Mouse (Mus musculus): Measurements from ENCODE around the gene Oprl1. TPM values are rescaled to one million over a fixed set of nuclear protein-coding genes. Genes with fewer than 3 reads are reported as not detected.
A peak's percentile ranks its signal among the peaks of the same experiment; 100 is the strongest.

Oprl1 gene
- polyA plus RNA-seq, 1 experiment from 2014 or later = 3.0 TPM

- ATAC-seq (ENCODE audit: insufficient number of reproducible peaks, insufficient read depth, low FRiP score, low read depth) = no peak
- Histone ChIP-seq H3K4me2 (replicated peaks; ENCODE audit: low read depth, low read length) (peak overlapping the region; percentile 88; the same call in 1 of the 2 replicates), H3K27ac (ENCODE audit: low read length) (no peak overlapping the region), H3K27me3 (ENCODE audit: control insufficient read depth, insufficient read depth, low read length) (0 out of 2 replicates have a peak, but pooled peaks cover 2% of the 10 kb centered on the region), H3K4me1 (ENCODE audit: control insufficient read depth, insufficient read depth, low read length) (peaks cover 11% of the 10 kb centered on the region; the same call in 1 of the 2 replicates), H3K36me3 (ENCODE audit: control insufficient read depth, insufficient read depth, low read length) (peaks cover under 1% of the 10 kb centered on the region; the same call in 1 of the 2 replicates), H3K9me3 (ENCODE audit: control insufficient read depth, low read depth, low read length) (no peaks in the 10 kb centered on the region), H3K4me3 (ENCODE audit: low read depth, low read length) (no peak overlapping the region), H3K9ac (replicated peaks; ENCODE audit: low read depth, low read length) (no peak overlapping the region)
- 87% methylated on average over 3 of the region's 3 CpGs for WGBS
These were observed 20.2 kb upstream of the Oprl1 start for GRCm38 (mm10) chr2:181694581-181694980.

GRCm38 (mm10) chr2:181695776-181696175, 19.0 kb upstream of the Oprl1 start:
- no peak overlapping the region for H3K4me3 ChIP-seq (ENCODE audit: low read depth, low read length)
- no peak overlapping the region for H3K9ac ChIP-seq (replicated peaks; ENCODE audit: low read depth, low read length)
- 0 out of 2 replicates have a peak, but pooled peaks cover 2% of the 10 kb centered on the region for H3K27me3 ChIP-seq (ENCODE audit: control insufficient read depth, insufficient read depth, low read length)
- peaks cover 11% of the 10 kb centered on the region; the same call in 1 of the 2 replicates for H3K4me1 ChIP-seq (ENCODE audit: control insufficient read depth, insufficient read depth, low read length)
- 68% methylated on average over 1 of the region's 1 CpGs for WGBS
- H3K27ac ChIP-seq (ENCODE audit: low read length) = no peak overlapping the region
- no peak for ATAC-seq (ENCODE audit: insufficient number of reproducible peaks, insufficient read depth, low FRiP score, low read depth)
- no peaks in the 10 kb centered on the region for H3K36me3 ChIP-seq (ENCODE audit: control insufficient read depth, insufficient read depth, low read length)
- H3K9me3 ChIP-seq (ENCODE audit: control insufficient read depth, low read depth, low read length) = no peaks in the 10 kb centered on the region
- no peak overlapping the region for H3K4me2 ChIP-seq (replicated peaks; ENCODE audit: low read depth, low read length)

- ATAC-seq (ENCODE audit: insufficient number of reproducible peaks, insufficient read depth, low FRiP score, low read depth) = no peak
- Histone ChIP-seq H3K27ac (ENCODE audit: low read length) (no peak overlapping the region), H3K4me2 (replicated peaks; ENCODE audit: low read depth, low read length) (no peak overlapping the region), H3K4me3 (ENCODE audit: low read depth, low read length) (no peak overlapping the region), H3K36me3 (ENCODE audit: control insufficient read depth, insufficient read depth, low read length) (no peaks in the 10 kb centered on the region), H3K9me3 (ENCODE audit: control insufficient read depth, low read depth, low read length) (no peaks in the 10 kb centered on the region), H3K27me3 (ENCODE audit: control insufficient read depth, insufficient read depth, low read length) (0 out of 2 replicates have a peak, but pooled peaks cover 2% of the 10 kb centered on the region), H3K4me1 (ENCODE audit: control insufficient read depth, insufficient read depth, low read length) (peaks cover 11% of the 10 kb centered on the region; the same call in 1 of the 2 replicates), H3K9ac (replicated peaks; ENCODE audit: low read depth, low read length) (no peak overlapping the region)
- 69% methylated on average over 33 of the region's 33 CpGs for WGBS
These were observed 17.9 kb upstream of the Oprl1 start for GRCm38 (mm10) chr2:181696801-181697420.

- Histone ChIP-seq H3K27me3 (ENCODE audit: control insufficient read depth, insufficient read depth, low read length) (0 out of 2 replicates have a peak, but pooled peaks cover 2% of the 10 kb centered on the region), H3K36me3 (ENCODE audit: control insufficient read depth, insufficient read depth, low read length) (no peaks in the 10 kb centered on the region), H3K9ac (replicated peaks; ENCODE audit: low read depth, low read length) (no peak within 1 kb of the TSS), H3K27ac (ENCODE audit: low read length) (no peak within 1 kb of the TSS), H3K4me2 (replicated peaks; ENCODE audit: low read depth, low read length) (no peak within 1 kb of the TSS), H3K9me3 (ENCODE audit: control insufficient read depth, low read depth, low read length) (no peaks in the 10 kb centered on the region), H3K4me3 (ENCODE audit: low read depth, low read length) (no peak within 1 kb of the TSS), H3K4me1 (ENCODE audit: control insufficient read depth, insufficient read depth, low read length) (0 out of 2 replicates have a peak, but pooled peaks cover 3% of the 10 kb centered on the region)
- no peak for ATAC-seq (ENCODE audit: insufficient number of reproducible peaks, insufficient read depth, low FRiP score, low read depth)
- 51% methylated on average over 5 of the region's 5 CpGs for WGBS
These were observed 16.6 kb upstream of the Oprl1 start, which contains the start of gene Lkaaear1 for GRCm38 (mm10) chr2:181698241-181698640. TSS of gene Lkaaear1 (minus strand) at chr2:181698442.

GRCm38 (mm10) chr2:181706668-181707067, 8.1 kb upstream of the Oprl1 start:
- Histone ChIP-seq H3K4me3 (ENCODE audit: low read depth, low read length) (no peak overlapping the region), H3K27ac (ENCODE audit: low read length) (no peak overlapping the region), H3K27me3 (ENCODE audit: control insufficient read depth, insufficient read depth, low read length) (no peaks in the 10 kb centered on the region), H3K9ac (replicated peaks; ENCODE audit: low read depth, low read length) (no peak overlapping the region), H3K9me3 (ENCODE audit: control insufficient read depth, low read depth, low read length) (no peaks in the 10 kb centered on the region), H3K4me2 (replicated peaks; ENCODE audit: low read depth, low read length) (no peak overlapping the region), H3K36me3 (ENCODE audit: control insufficient read depth, insufficient read depth, low read length) (no peaks in the 10 kb centered on the region), H3K4me1 (ENCODE audit: control insufficient read depth, insufficient read depth, low read length) (no peaks in the 10 kb centered on the region)
- 46% methylated on average over 4 of the region's 4 CpGs for WGBS
- no peak for ATAC-seq (ENCODE audit: insufficient number of reproducible peaks, insufficient read depth, low FRiP score, low read depth)

- H3K4me3 ChIP-seq (ENCODE audit: low read depth, low read length) = no peak overlapping the region
- H3K27me3 ChIP-seq (ENCODE audit: control insufficient read depth, insufficient read depth, low read length) = no peaks in the 10 kb centered on the region
- no peaks in the 10 kb centered on the region for H3K9me3 ChIP-seq (ENCODE audit: control insufficient read depth, low read depth, low read length)
- WGBS = 91% methylated on average over 1 of the region's 1 CpGs
- H3K36me3 ChIP-seq (ENCODE audit: control insufficient read depth, insufficient read depth, low read length) = no peaks in the 10 kb centered on the region
- no peaks in the 10 kb centered on the region for H3K4me1 ChIP-seq (ENCODE audit: control insufficient read depth, insufficient read depth, low read length)
- H3K4me2 ChIP-seq (replicated peaks; ENCODE audit: low read depth, low read length) = no peak overlapping the region
- H3K27ac ChIP-seq (ENCODE audit: low read length) = no peak overlapping the region
- no peak for ATAC-seq (ENCODE audit: insufficient number of reproducible peaks, insufficient read depth, low FRiP score, low read depth)
- H3K9ac ChIP-seq (replicated peaks; ENCODE audit: low read depth, low read length) = no peak overlapping the region
These were observed 1.1 kb upstream of the Oprl1 start for GRCm38 (mm10) chr2:181713749-181714148.

GRCm38 (mm10) chr2:181715382-181715781, 566 bp downstream of the Oprl1 start:
- Histone ChIP-seq H3K36me3 (ENCODE audit: control insufficient read depth, insufficient read depth, low read length) (no peaks in the 10 kb centered on the region), H3K4me2 (replicated peaks; ENCODE audit: low read depth, low read length) (peak overlapping the region; percentile 30; the same call in 1 of the 2 replicates), H3K9me3 (ENCODE audit: control insufficient read depth, low read depth, low read length) (no peaks in the 10 kb centered on the region), H3K9ac (replicated peaks; ENCODE audit: low read depth, low read length) (no peak overlapping the region), H3K4me1 (ENCODE audit: control insufficient read depth, insufficient read depth, low read length) (no peaks in the 10 kb centered on the region), H3K27ac (ENCODE audit: low read length) (no peak overlapping the region), H3K27me3 (ENCODE audit: control insufficient read depth, insufficient read depth, low read length) (no peaks in the 10 kb centered on the region), H3K4me3 (ENCODE audit: low read depth, low read length) (peak overlapping the region; percentile 12; the same call in 1 of the 2 replicates)
- no peak for ATAC-seq (ENCODE audit: insufficient number of reproducible peaks, insufficient read depth, low FRiP score, low read depth)
- WGBS = 70% methylated on average over 3 of the region's 3 CpGs

GRCm38 (mm10) chr2:181716991-181717390, 2.2 kb downstream of the Oprl1 start:
- Histone ChIP-seq H3K36me3 (ENCODE audit: control insufficient read depth, insufficient read depth, low read length) (no peaks in the 10 kb centered on the region), H3K9me3 (ENCODE audit: control insufficient read depth, low read depth, low read length) (no peaks in the 10 kb centered on the region), H3K4me3 (ENCODE audit: low read depth, low read length) (no peak overlapping the region), H3K27ac (ENCODE audit: low read length) (no peak overlapping the region), H3K9ac (replicated peaks; ENCODE audit: low read depth, low read length) (no peak overlapping the region), H3K4me2 (replicated peaks; ENCODE audit: low read depth, low read length) (no peak overlapping the region), H3K4me1 (ENCODE audit: control insufficient read depth, insufficient read depth, low read length) (no peaks in the 10 kb centered on the region), H3K27me3 (ENCODE audit: control insufficient read depth, insufficient read depth, low read length) (no peaks in the 10 kb centered on the region)
- 47% methylated on average over 3 of the region's 3 CpGs for WGBS
- ATAC-seq (ENCODE audit: insufficient number of reproducible peaks, insufficient read depth, low FRiP score, low read depth) = no peak

Measured in stomach, embryonic 14.5 days (tissue).